Mouse (Mus musculus) activated CD4-positive, CD25-positive, alpha-beta regulatory T cell, adult 4 months (primary cell): ENCODE measurements around the gene Fnbp1. TPM values are rescaled to one million over a fixed set of nuclear protein-coding genes. Genes with fewer than 3 reads are reported as not detected.

Experiments
- polyA plus RNA-seq, 2 experiments: library from polyadenylated mRNA; unstranded; fragments of 100-300 nt; shearing (Covaris generic); gene quantifications; one replicate each; pipeline ENCODE4 v1.2.1; 2017

The Fnbp1 gene
- polyA plus RNA-seq, 2 experiments from 2014 or later, result 99.6 to 101 TPM

Other genes starting within 250 kb of the Fnbp1 start
- gene Ptges, start 212.1 kb downstream of the Fnbp1 start, polyA plus RNA-seq, result under 1 TPM in 1 of 2 experiments, not detected in 1; 0.09 TPM
- gene Tor1b, start 189.0 kb downstream of the Fnbp1 start, polyA plus RNA-seq, result 10 to 100 TPM; 18.1 to 19.9 TPM
- 10 to 100 TPM; 63.1 to 67.7 TPM for gene Tor1a, start 174.1 kb downstream of the Fnbp1 start, polyA plus RNA-seq
- 10 to 100 TPM; 74.8 to 81.0 TPM for gene BC005624, start 159.8 kb downstream of the Fnbp1 start, polyA plus RNA-seq
- 10 to 100 TPM; 11.6 to 15.0 TPM for gene Usp20, start 159.7 kb downstream of the Fnbp1 start, polyA plus RNA-seq
- gene Gpr107, start 10.3 kb upstream of the Fnbp1 start, polyA plus RNA-seq, result 10 to 100 TPM; 44.8 to 45.0 TPM
- 1 to 10 TPM in 1 of 2 experiments, under 1 TPM in 1; 0.53 to 1.4 TPM for gene Ncs1, start 103.8 kb upstream of the Fnbp1 start, polyA plus RNA-seq
- under 1 TPM; 0.48 to 0.53 TPM for gene Hmcn2, start 172.4 kb upstream of the Fnbp1 start, polyA plus RNA-seq